Mouse (Mus musculus): ENCODE measurements at regions not wholly inside any gene's neighbourhood (a gene's known extent, or its start where the extent isn't known, plus 50 kb on each side); places are given as distances from the start of the nearest gene placed in this dataset.

DNA sequence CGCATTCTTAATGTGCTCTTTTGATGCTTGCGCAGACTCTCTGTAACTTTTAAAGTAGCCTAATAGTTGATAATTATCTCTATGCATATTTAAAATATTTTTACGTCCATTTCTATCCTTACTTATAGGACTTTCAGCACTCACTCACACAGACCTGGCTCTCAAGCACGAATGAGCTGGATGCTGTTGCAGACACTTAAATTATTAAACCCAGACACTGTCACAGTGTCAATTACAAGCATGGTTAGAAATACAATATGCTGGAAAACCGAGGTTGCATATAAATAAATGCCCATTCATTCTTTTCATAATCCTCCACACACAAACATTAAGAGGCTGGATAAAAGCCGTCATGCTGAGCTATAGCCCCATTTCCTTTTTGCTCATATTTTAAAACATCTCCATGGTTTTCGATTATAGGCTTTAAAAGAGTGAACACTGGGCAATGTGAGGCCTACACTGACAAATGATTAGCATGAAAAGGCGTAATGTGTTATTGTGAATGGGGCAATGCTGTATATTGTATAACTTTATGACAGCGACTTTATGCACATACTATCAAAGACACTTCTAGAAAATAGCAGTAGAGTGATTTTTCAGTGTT lies 566.3 kb downstream of the Pdha2 start:
- no peak for DNase-seq (ENCODE audit: inconsistent ontology term)

DNA sequence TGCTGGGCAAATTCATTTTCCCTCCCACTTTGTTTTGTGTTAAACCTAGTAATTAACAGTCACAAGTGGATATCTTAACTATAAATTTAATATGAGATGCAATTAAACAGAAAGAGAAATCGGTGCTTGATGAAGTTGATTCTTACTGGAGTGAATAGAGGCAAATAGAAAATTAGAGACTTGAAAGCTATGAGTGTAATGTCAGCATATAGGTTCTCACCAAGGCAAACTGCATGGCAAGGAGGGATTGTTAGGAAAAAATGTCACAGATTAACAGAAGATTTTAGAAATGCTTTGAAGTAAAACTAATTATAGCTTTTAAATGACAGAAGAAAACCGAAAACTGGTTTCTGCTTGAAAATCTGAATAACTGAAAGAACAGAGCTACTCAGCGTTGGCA lies 592.3 kb downstream of the Pdha2 start:
- no peak for DNase-seq (ENCODE audit: inconsistent ontology term)

Measured in Muller cell, postnatal 12 days (primary cell).